Mouse (Mus musculus) WW6 (cell line): ENCODE results near the gene Klf17.
A peak's percentile ranks its signal among the peaks of the same experiment; 100 is the strongest.
"Not testable (repeated sequence)": the region's sequence is repeated elsewhere in the genome, so short reads cannot be mapped to it uniquely, and the experiment has no call there.

Experiments
- DNase-seq: peaks from one replicate; pipeline ENCODE4 v3.0.0-alpha.2; 2013; ENCODE audit warnings: low read depth, low spot score

The Klf17 gene

DNA sequence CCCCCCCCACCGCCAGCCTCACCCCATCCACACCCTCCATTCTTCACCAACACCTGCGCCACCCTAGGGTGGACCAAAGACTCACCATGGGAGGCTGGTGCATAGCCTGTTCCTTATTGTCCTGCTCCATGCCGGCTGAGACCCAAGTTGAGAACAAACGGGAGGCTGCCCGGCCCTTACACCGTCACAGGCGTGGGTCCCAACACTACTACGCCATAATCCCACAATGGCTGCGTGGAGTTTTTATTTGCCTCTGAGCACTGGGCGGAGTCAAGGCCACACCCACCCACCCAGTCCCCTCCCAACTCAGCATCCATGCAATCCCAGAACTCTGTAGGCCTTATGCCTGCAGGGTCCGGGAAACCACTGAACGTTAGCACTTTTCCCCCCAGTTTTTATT is at the start of gene Klf17:
Klf17 (minus strand) TSS at position 233 of the 400 bp plus-strand sequence.
- DNase-seq, result peak; percentile 29

DNA sequence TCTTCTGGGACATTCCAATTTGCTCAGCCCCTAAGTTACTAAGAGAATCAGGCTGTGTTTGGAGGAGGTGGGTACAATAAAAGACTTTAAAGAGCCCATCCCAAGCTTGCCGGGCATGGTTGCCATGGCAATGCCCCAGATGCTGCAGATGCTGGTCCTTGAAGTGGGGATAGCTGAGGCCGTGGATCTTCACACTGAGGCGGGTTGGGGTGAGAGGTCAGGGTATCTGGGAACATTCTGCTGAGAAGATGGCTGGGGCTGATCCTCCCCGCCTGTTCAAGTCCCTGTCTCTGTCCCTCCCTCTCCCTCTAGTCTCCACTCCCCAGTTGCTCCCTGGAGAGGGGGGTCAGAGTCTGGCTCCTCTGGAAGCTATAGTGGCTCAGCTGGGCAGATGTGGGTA is 48.9 kb upstream of the Klf17 start:
- DNase-seq, result no peak

DNA sequence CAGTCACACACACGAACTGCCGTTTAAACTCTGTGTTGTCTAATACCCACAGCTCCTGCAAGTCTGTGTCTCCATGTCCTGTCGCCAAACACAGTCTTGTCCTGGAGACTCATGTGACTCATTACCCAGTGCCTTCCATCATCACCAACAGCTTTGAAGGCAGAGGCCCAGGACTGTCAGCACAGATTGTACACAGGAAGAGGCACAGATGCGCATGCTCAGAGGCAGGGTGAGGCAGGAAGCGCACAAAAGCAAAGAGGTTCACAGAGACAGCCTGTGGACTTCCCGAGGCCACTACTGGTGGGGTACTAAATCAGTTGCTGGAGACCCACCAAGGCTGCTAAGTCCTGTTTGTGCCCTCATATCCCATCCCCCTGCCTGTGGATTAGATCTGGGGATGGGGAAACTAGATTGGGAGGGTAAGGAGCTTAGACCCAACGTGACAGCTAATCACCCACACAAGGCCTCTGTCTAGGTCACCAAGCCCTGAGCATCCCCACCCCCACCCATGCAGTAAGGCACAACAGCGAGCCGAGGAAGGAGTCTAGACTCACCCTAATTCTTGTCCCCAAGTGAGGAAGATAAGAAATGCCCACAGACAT is 48.2 kb upstream of the Klf17 start:
- DNase-seq, result no peak

- no peak for DNase-seq
Observed at GRCm38 (mm10) chr4:117810933-117811332, 45.5 kb upstream of the Klf17 start.

GRCm38 (mm10) chr4:117806992-117807391 is 41.5 kb upstream of the Klf17 start:
- DNase-seq, result no peak

DNA sequence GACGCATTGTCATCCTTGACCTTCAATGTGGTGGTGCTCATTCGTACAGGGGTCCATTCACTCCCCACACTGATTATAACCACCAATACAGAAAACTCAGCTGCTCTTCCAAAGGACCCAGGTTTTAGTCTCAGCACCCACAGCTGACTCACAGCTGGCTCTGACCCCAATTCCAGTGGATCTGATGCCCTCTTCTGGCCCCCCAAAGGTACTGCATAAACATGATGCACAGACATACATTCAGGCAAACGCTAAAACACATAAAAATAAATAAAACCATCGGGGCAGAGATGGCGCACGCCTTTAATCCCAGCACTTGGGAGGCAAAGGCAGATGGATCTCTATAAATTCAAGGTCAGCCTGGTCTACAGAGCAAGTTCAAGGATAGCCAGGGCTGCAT is 34.5 kb upstream of the Klf17 start:
- DNase-seq, result no peak

GRCm38 (mm10) chr4:117788308-117788707 is 22.9 kb upstream of the Klf17 start:
- DNase-seq, result no peak

DNA sequence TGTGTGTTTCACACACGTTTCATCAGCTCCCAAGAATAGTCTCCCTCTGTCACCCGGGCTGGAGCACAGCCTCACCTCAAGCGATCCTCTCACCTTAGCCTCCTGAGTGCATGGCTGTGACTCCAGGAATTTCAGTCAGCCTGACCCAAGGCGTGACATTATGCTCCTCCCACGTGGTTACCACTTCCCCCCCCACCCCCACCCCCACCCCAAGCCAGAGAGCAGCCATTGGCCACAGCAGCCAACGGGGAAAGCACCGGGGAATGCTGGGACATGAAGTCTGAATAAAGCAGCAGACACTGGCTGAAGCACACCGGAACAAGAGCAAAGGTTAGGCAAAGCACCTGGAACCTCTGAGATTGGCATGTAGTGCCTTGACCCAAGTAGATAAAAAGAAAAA is 21.5 kb upstream of the Klf17 start:
- DNase-seq, result no peak

GRCm38 (mm10) chr4:117782908-117783307 is 17.5 kb upstream of the Klf17 start:
- no peak for DNase-seq

DNA sequence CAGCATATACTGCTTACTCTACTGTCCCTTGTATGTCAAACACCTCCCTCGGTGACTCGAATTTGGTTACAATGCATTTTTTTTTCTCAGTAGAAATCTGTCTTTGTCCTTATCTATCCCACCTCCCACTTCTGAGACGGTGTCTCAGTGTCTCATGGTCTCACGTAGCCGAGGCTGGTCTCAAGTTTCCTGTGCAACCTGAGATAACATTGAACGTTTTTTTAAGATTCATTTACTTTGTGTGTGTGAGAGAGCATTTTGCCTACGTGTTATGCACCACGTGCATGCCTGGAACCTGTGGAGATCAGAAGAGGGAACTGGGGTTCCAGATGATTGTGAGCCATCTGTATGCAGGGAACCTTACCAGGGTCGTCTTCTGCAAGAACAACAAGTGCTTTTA is 7.5 kb upstream of the Klf17 start:
- no peak for DNase-seq

- peak; percentile 56 for DNase-seq
Observed at GRCm38 (mm10) chr4:117770935-117771334, 5.5 kb upstream of the Klf17 start.

GRCm38 (mm10) chr4:117760151-117760550 is 5.3 kb downstream of the Klf17 start:
- DNase-seq, result no peak

DNA sequence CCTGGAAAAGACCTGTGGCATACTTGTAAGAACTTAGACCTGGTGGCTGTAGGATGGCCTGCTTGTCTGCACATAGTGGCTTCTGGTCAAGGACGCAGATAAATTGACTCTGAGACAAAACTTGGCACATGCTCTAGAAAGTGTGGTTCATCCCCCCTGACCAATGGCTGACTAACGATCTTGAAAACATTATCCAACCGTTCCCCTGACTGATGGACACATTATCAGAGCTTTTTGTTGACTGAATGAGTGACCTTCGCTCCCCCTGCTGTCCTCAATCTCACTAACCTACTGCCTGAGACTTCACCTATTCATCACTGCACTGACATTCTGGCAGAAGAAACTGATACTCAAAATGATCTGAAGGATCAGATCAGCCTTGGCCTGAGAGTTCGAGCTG is 13.0 kb downstream of the Klf17 start:
- DNase-seq, result not testable (repeated sequence)

DNA sequence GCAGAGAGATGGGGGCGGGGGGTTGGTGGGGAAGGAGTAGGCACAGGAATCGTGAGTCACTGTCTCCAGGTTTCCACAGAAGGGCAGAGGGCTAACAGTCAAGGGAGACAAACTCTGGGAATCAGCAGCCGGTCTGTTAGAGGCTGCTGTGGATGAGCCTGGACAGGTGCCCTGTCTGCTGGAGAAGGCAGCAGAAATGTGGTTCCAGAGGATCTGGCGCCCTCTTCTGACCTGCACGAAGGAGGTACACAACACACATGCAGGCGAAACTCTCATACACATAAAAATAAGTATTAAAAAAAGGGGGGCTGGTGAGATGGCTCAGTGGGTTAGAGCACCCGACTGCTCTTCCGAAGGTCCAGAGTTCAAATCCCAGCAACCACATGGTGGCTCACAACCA is 27.9 kb downstream of the Klf17 start:
- peak; percentile 34 for DNase-seq

DNA sequence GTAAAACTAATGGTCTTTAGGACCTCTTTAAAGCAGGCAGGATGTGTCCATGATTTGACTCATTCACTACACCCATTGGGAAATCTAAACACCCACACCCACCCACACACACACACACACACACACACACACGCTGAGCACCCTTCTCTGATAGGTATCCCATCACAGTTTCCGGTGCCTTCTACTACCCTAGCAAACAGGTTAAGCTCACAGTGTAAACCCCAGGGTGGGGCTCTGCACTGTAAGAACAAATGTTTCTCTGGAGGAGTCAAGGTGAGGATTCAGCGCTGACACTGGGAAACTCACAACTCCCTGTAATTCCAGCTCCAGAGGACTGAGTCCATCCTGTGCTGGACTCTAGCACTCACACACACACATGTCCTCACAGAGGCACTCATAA is 33.5 kb downstream of the Klf17 start:
- DNase-seq, result no peak

DNA sequence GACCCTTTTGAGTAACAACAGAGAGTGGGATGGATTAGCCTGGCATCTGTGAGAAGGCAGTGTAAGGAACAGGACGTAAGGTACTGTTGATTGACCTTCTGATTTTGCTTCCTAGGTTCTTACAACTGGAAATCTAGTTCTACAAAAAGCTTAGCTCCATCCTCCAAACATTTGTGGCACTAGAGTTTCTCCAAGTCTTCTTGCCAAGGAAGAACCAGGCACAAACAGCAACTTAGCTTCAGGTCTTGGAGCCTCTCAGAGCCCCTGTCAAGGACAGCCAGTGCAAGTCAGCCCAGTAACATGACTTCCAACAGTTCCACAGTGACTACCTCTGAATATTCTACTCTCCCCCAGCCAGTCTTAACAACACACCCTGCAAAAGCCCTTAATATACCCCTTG is 41.3 kb downstream of the Klf17 start, which contains the start of gene Gm12845:
Gm12845 (plus strand) TSS at position 301 of the 400 bp plus-strand sequence.
- DNase-seq, result no peak

- DNase-seq, result no peak
Observed at GRCm38 (mm10) chr4:117713303-117714098, 51.9 kb downstream of the Klf17 start.

- no peak for DNase-seq
Observed at GRCm38 (mm10) chr4:117712314-117712713, 53.1 kb downstream of the Klf17 start.

- DNase-seq, result no peak
Observed at GRCm38 (mm10) chr4:117708780-117709550, 56.5 kb downstream of the Klf17 start.
